Mouse (Mus musculus): ENCODE results near the gene Wdr91.

Gene Wdr91

DNA sequence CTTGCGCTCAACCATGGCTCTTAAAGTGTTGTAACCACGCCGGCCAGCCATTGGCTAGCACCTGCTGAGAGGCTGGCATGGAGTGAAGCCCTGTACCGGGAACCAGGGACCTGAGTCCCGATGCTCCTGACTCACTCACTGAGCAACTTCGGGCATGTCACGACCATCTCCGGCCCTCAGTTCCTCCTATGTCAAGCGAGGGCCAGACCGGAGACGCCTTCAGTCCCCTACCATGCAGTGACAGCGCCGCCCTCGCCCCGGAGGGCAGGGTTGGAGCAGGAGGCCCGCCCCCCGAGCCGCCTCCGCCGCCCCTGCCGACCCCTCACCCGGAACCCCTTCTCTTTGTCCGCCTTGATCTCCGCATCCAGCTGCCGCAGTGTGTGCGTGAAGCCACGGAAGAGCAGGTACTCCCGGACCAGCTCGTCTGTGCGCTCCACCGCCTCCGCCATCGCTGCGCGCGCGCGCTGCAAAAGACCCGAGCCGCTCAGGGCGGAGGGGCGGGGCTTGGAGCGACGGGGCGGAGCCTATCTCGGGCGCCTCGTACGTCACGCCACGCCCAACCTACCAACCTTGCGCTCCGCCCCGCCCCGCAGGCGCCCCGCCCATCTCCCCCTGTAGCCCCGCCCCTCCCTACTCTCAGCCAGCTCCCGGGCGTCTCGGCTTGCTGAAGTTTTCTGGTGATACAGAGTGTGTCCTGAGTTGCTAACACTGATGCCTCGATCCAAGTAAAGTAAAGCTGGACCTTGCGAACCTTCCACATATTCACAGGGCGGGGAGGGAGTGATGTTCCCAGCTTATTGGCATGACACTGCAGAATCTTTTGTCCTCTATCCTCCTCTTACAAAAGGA is at the start of gene Wdr91:
Wdr91 (minus strand) TSS at position 506 of the 849 bp plus-strand sequence.
- peak; percentile 90 to 92 for DNase-seq (ENCODE audit: low spot score in 2 of 2)

DNA sequence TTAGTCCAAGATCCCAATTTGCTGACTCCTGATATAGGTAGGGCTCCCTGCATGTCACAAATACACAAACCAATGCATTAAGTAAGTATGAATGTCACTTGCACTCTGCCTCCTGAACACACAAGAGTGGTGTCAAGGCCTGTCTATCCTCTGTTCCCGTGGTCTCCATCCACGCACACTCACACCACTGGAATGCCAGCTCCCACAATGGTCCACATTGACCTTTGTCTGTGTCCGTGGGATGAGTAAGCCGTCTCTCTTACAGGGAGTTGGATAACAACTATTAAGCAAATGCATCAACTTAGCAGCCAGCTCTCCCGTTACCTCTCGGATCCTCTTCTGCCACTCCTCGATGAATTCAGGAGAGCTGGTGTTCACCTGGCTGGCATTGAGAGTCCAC is 48.5 kb upstream of the Wdr91 start:
- no peak for DNase-seq (ENCODE audit: low spot score in 2 of 2)

DNA sequence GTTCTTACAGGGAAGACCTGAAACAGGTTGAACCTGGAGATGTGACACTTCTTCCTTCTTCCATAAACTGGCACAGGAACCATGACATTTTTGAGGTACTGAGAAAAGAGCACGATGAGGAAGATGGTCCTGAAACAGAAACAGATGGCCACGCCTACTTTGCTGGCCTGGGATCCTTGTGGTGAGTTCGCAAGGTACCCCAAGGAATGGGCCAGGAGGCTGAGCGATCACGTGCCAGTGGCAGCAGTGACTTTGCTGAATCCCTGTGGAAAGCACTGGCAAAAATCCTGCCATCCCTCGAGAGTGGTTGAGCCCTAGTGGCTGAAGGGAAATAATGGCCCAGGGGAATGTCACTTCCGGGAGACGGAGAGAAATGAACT is 45.2 kb upstream of the Wdr91 start:
- DNase-seq (ENCODE audit: low spot score in 2 of 2): no peak

DNA sequence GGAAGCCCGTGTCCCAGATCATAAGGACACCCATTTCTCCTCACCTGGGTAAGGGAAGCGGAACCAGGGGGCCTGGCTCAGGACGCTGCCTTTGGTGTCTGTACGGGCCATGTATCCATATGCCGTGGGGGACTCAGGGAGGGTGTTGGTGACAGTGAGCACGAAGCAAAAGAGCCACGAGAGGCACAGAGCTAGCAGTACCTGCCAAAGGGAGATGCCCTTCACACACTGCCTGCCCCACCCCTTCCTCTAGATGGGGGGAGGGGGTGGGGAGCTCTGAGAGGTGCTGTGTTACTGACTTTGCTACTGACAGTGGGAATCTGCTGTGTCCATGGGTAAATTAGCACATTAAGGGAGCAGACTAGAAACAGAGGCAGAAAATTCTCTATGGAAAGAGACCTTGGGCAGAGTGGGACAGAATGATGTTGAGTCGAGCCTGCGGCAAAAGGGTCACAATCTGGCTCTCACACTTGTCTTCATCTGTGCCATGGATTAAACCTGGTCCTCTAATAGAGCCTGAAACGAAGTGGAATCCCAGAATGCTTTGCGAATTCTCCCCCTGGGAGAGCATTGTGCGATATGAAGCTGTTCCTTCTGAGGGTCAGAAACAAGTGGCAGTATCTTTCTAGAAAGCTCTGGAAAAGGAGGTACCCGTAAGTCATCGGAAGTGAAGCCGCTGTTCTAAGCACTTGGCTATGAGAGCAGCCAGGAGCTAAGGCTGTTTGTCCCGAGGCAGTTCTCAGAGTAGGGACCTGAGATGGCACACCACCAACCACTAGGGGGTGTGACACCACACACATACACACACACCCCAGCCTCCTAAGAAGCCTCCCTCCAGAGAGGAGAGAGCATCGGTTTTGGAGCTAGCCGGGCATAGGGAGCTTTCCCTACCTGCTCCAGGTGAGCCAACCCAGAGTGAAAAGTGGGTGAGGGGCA is 44.5 kb upstream of the Wdr91 start:
- DNase-seq (ENCODE audit: low spot score in 2 of 2): peak in 1 of 2 experiments; percentile 2

DNA sequence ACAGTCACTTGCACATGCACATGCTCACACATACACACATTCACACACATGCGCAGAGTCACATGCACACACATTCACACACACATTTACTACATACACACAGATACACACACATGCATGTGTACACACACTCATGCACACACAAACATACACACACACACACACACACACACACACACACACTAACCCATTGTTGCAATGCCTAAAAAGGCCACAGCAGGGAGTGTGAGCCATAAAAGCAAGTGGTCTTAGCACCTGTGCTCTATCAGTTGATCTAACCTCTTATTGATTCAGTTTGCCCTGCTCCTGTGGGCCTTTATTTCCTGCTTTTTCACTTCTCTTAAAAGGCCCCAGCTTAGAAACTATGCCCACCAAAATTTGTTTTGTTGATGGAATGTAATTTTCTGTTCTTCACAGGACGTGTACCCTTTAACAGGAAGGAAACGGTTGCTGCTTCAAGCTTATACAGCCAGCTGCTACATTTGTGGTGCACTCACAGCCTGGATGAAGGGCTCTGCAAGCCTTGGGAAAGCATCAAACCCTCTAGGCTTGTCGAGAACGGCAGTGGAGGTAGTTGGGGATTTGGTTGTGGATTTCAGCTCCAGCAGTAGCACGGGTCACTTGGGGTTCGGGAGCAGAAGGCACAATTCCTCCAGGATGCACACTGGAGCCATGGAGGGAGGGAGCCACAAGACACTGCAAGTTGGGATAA is 41.4 kb upstream of the Wdr91 start:
- DNase-seq (ENCODE audit: low spot score in 2 of 2): no peak

DNA sequence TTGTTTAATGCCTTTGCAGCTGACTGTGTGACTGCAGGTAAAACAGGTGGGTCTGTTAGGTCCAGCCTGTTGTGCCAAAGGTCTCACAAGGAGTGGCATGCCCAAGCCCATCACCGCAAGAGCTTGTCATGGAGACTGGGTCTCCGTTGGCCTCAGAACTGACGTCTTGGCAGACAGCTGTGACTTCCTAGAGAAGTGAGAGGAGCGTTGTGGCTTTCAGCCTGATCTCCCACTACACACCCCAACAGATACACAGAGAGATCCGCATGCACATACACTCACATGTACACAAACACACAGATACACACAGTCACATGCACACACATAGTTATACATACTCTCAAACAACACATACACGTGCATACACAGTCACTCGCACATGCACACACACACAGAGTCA is 40.8 kb upstream of the Wdr91 start:
- no peak for DNase-seq (ENCODE audit: low spot score in 2 of 2)

DNA sequence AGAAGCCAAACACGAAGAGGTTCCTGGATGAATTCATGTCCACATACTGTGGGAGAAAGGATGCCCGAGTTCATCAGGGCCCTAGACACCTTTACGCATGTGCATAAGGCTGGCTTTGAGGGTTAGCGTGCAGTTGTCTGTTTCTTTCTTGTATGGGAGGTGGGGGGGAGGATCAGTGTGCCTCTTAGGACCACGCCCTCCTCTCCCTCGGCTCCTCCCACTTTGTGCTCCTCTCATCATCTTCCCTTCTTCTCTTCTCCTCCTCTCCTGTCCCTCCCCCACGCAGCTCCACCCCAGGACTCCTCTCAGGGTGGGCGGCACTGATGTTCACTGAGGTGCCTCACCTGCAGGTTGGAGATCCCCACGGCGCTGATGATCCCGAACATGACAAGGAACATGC is 37.8 kb upstream of the Wdr91 start:
- DNase-seq (ENCODE audit: low spot score in 2 of 2): peak in 1 of 2 experiments; percentile 19

DNA sequence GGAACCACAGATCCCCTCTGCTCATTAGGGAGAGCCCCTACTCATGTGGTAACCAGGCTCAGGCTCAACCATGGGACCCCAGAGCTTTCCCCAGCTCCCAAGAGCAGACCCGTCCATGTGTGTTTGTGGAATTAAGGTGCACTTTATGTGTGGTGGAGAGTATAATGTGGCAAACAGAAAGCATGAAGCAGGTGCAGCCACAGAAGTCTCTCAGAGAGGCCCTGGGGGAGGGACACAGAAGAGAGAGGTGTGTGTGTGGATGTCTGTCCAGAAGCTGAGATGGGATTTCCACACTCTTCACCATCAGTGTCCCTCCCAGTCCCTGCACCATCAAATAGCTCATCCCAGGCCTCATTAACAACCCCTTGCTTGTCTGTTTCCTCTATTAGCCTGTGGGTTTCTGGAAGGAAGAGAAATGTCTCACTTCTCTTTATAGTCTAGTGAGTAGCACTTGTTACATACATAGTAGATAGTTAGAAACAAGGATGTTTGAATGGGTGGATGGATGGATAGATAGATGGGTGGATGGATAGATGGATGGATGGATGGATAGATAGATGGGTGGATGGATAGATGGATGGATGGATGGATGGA is 35.9 kb upstream of the Wdr91 start:
- no peak for DNase-seq (ENCODE audit: low spot score in 2 of 2)

DNA sequence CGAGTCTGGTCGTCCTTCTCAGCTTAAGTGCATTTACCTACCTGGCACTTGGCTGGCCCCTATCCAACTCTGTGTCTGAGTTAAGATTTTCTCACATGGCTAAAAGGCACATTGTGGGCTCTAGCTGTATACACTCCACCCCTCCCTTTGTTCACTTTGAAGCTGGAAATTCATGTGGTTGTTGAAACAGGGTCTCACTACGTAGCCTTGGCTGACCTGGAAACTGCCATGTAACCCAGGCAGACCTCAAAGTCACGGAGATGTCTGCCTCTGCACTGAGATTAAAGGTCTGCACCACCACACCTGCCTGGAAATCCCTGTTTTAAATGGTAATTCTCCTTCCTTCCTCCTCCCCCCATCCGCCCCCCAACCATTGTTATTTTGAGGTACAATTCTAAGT is 32.8 kb upstream of the Wdr91 start:
- DNase-seq (ENCODE audit: low spot score in 2 of 2): no peak

DNA sequence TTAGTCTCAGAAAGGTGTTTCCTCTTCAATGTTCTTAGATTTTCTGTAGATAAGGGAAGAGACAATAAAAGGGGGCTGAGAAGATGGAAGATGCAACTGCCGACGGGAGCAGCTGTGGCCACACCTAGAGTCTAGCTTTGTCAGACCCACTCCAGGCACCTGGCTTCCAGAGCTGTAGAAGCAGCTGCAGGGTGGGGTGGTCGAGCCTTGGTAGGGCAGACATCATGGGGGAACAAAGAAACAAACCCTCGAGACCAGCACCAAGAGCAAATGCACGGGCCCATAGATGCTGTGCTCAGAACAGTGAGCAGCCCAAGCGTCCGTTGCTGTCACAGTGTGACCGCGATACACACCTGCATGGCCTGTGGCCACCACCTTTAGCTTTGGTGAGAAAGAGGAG is 31.8 kb upstream of the Wdr91 start:
- DNase-seq (ENCODE audit: low spot score in 2 of 2): no peak

DNA sequence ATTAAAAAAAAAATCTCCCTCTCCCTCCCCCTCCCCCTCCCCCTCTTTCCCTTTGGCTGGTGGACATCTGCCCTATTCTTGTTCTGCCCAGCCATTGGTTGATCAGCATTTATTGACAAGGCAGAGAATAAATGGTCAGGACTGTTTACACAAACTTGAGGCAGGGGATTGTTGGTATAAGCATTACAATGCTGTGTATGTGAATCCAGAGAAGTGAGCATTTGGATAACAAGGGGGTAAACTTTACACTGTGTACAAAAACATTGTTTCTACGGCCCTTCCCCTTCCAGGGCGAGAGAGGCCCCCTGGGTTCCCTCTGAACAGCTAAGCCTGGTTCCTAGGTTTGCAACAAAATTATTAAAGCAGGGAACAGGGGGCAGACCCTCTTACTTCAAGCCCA is 30.8 kb upstream of the Wdr91 start:
- DNase-seq (ENCODE audit: low spot score in 2 of 2): no peak

DNA sequence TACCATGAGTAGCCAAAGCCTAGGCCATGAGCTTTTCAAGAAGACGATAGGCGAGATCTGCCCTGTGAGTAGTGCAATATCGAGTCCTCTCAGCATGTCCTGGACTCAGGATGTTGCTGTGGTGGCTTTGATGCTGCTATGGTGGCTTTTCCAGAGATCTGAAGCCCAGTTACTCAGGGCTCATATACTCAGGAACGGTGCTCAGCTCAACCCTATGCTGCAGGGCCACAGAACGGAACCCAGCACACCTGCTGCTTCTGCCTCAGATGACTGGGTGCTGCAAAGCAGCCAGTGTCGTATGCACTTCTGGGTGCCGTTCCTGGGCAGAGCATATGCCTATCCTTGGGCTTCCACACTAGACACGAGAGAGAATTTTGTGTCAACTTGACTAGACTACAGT is 28.8 kb upstream of the Wdr91 start:
- no peak for DNase-seq (ENCODE audit: low spot score in 2 of 2)

DNA sequence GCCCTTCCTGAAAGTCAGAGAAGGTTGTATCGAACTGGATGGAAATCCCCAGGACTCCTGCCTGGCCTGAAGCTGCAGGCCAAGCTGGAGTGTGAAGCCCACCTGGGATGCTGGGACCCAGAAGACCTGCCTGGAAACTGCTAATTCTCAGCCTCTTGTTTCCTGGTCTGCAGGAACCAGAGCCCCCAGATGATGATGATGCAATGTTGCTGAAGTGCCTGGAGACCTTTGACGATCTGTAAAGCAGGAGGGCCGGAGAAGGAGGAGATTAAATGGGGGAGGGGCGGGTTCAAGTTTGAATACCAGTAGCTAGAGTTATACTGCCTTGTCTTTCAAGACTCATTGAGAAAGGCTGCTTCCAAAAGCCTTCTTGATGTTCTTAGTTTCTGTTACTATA is 28.3 kb upstream of the Wdr91 start:
- DNase-seq (ENCODE audit: low spot score in 2 of 2): no peak

DNA sequence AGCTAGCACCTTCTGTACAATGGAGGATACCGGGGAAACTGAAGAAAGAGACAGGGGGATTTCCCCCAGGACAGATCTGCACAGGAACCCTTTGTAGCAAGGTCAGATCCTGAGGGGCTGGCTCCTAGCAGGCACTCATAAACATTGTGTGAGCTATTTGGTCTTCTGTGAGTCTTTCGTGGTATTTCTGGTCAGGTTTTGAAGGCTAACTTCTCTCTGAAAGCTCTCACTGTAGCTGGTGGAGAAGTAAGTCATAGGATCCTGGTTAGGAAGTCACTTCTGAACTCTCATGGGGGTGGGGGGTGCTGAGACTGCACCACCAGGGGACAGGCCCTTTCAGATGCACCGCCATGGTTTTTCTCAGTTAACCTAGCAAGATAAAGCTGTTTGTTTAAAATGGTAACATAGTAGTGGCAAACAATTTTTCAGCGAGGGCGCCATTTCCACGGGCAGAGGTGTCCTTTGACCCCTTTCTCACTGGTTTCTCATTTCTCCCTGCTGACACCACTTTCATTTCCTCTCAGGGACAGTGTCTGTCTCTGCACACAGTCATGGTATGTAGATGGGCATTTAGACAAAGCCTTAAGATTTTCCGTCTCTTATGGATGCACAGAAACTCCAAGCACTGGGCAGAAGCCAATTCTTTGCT is 27.7 kb upstream of the Wdr91 start:
- no peak for DNase-seq (ENCODE audit: low spot score in 2 of 2)

DNA sequence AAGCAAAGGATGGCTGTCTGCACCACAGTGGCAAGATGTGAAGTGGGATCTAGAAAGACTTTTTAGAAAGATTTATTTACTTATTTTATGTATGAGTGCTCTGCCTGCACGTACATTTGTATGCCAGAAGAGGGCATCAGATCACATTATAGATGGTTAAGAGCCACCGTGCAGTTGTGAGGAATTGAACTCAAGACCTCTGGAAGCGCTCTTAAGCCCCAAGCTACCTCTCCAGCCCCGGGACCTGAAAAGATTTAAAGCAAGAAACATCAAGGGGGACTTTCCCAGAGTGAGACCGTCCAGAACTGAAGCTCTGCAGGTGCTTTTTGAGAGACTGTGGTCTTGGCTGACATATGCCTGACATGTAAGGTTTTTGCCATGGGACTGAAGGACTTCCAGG is 26.1 kb upstream of the Wdr91 start:
- no peak for DNase-seq (ENCODE audit: low spot score in 2 of 2)

DNA sequence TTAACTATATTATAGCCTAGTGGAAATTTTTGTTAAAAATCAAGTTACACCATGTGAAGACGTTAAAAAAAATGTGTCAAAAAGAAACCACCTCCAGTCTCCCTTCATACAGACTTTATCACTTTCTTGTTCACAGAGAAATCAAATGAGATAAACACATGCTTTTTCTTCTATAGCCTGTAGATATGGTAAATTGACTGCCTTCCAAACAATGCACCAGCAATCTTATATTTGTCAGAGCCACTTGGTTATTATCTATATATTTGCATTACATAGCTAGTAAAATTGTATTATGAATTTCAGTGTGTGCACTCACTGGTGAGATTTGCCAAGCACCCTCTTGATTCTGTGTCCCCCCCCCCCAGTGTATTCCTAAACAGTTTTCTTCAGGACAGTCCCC is 22.0 kb upstream of the Wdr91 start:
- DNase-seq (ENCODE audit: low spot score in 2 of 2): no peak

DNA sequence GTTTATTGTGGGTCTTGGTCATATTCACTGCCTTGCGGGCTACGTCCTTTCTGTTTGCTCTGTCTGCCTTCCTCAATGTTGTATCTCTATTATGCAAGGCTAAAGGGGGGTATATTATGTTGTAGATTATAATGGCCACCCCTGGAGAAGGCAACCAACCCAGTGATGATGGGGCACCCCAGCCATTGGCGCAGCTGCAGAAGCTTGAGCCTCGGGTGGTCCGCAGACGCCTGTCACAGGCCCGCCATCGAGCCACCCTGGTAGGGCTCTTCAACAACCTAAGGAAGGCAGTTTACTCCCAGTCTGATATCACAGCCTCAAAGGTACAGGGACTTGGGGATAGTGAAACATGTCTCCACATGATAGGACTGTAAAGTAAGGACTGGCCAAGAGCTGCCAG is 16.9 kb upstream of the Wdr91 start:
- no peak for DNase-seq (ENCODE audit: low spot score in 2 of 2)

DNA sequence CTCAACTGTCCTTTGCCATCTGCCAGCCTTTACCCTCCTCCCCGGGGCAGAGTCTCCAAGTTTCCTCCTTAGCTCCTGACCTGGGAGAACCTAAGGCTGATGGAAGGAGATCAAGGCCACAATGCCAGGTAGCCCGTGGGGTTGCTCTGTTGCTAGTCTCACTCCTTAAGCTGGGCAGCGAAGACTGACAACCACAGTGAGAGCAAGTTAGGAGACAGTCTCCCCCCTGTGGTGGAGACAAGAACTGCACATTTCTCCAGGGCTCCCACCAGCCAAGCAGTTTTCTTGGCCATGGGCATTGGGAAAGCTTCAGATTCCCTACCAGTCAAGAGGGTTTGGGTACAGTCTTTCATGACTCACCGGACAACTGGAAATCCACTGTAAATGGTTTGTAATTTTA is 16.5 kb upstream of the Wdr91 start:
- peak; percentile 61 to 72 for DNase-seq (ENCODE audit: low spot score in 2 of 2)

DNA sequence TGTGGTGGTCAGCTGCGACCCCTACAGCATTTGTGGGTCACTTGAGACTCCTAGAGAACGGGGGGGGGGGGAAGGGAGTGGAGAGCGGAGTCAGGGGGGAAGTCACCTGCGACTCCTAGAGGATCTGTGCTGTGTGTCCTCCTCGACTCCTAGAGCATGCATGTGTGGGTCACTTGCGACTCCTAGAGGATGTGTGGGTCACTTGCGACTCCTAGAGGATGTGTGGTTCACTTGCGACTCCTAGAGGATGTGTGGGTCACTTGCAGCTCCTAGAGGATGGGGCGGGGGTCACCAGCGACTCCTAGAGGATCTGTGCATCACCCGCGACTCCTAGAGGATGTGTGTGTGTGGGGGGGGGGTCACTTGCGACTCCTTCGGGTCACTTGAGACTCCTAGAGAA is 11.3 kb upstream of the Wdr91 start:
- no peak for DNase-seq (ENCODE audit: low spot score in 2 of 2)

DNA sequence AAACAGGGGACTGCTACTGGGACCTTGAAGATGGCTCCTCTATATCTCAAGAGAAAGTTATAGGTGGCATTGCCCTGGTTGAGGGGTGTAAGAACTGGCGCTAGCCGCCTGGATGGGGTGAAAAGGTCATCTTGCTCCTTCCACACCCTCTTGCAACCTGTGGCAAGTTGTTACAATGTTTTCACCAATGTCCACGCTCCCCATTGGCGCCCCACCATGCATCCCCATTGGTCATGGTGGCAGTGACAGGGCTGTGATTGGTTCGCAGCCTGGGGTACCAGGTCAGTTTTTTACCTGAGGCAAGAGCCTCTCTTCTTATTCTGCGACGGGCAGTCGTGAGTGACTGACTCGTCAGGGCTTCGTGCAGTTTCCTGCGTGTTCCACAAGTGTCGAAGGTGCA is 10.0 kb upstream of the Wdr91 start:
- no peak for DNase-seq (ENCODE audit: low spot score in 2 of 2)

DNA sequence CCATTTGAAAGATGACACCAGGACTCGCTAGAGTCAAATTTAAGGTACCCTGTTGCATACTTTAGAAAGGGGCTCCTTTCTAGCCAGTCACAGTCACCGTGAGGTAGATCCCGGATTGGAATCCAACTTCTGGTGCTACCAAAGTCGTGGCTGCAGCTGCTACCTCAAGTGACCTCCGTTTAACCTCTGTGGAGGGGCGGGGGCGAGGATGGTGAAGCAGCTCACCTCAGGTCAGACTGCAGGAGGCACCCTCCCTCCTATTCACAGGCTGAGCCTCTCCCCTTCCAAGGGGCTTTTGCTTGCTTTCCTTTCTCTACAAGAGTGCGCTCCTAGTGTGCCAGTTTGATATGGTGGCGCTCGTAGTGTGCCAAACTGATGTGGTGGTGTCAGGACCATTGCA is 9.3 kb upstream of the Wdr91 start, which contains the start of gene Stra8:
Stra8 (plus strand) TSS at position 208 of the 400 bp plus-strand sequence.
- DNase-seq (ENCODE audit: low spot score in 2 of 2): no peak

Data from frontal cortex, postnatal 36 days (tissue).